Mouse (Mus musculus): ENCODE data around the gene Acnat2.
"Not testable (repeated sequence)": the region's sequence is repeated elsewhere in the genome, so short reads cannot be mapped to it uniquely, and the experiment has no call there.

DNA sequence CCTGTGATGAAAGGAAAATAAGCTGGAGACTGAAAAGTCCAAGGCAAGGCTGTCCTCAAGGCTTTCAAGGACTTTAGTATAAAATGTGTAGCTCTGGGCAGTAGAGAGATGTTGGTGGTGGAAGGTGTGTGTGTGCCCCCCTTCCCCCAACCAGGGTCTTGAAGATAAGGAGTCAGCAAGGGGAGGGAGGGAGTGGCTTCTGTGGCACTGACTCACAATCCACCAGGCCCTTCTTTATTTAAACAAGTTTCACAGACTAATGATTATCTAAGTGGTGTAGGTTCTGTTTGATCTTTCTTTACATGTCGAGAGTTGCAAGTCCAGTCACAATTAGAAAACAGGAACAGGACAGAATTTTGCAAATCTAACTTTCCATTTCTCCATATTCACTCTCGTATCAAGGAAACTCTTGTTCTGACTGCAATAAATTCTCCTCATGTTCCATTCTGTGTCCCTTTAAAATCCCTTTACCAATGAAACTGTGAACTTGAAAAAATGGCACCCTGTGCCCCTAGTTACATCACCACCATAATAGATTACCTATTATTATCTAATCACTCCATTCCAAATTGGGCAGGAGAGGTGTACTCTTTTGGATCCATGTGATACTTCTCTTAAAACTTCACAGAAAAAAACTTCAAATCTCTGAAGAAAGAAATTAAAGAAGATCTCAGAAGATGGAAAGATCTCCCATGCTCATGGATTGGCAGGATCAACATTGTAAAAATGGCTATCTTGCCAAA lies 24.2 kb downstream of the Acnat2 start:
- not testable (repeated sequence) for TF ChIP-seq TCF12 (IDR thresholded peaks at IDR 0.05; ENCODE audit: insufficient read depth, poor library complexity, severe bottlenecking); POLR2A (IDR thresholded peaks at IDR 0.05; ENCODE audit: insufficient read length, low read depth); POLR2AphosphoS2 (IDR thresholded peaks at IDR 0.05; ENCODE audit: insufficient read length, low read depth); CEBPB (IDR thresholded peaks at IDR 0.05; ENCODE audit: insufficient read depth, poor library complexity, severe bottlenecking)
